Mouse (Mus musculus) heart, postnatal 0 days (tissue): Measurements from ENCODE around the gene Hlf.

ENCODE experiments used
- CTCF ChIP-seq: IDR thresholded peaks from 2 replicates; pipeline ENCODE4 v1.5.1; 2016; ENCODE audit warnings: antibody characterized with exemption, control low read depth, low read depth
- EP300 ChIP-seq: IDR thresholded peaks from 2 replicates; pipeline ENCODE4 v1.6.1; 2016; ENCODE audit warnings: antibody characterized with exemption, low read depth

DNA sequence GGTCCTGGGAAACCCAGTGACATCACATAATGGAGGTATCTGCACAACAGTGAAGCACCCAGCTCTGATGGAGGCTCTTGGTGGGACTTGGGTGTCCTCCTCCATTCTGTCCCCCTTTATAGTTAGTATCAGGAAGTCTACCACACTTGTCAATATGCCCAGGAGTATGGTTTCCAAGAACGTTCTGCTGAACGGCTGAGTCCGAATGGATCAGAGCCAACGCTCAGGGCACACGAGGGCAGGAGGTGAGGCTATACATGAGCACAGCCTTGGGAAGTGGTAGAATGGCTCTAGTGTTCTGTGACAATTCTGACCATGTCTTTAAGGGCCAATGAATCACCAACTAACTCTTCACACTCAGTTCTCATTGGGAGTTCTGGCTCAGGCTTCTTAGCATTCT, 47.8 kb downstream of the Hlf start:
- TF ChIP-seq CTCF (no peak), EP300 (no peak)
